Mouse (Mus musculus): ENCODE measurements at regions not wholly inside any gene's neighbourhood (a gene's known extent, or its start where the extent isn't known, plus 50 kb on each side); places are given as distances from the start of the nearest gene placed in this dataset.

- TF ChIP-seq POLR2A (IDR thresholded peaks at IDR 0.05; ENCODE audit: borderline replicate concordance, extremely low read depth, insufficient read depth, insufficient read length, poor library complexity, severe bottlenecking) (no peak), CTCF (IDR thresholded peaks at IDR 0.05; ENCODE audit: borderline replicate concordance, extremely low read depth, insufficient read depth, insufficient read length) (no peak)
Measured at GRCm38 (mm10) chr2:124769267-124769967, 298.5 kb upstream of the Slc24a5 start.

Measured in brain, embryonic 14.5 days (tissue).